Mouse (Mus musculus): ENCODE measurements around the gene Lrmda. TPM values are rescaled to one million over a fixed set of nuclear protein-coding genes. Genes with fewer than 3 reads are reported as not detected.

Lrmda gene
- total RNA-seq, 2 experiments from 2014 or later = 6.4 to 9.6 TPM

GRCm38 (mm10) chr14:22198021-22198420 lies 178.5 kb downstream of the Lrmda start:
- no peak for ATAC-seq (replicated peaks; ENCODE audit: low FRiP score, low TSS enrichment, poor library complexity, severe bottlenecking)

- ATAC-seq (replicated peaks; ENCODE audit: low FRiP score, low TSS enrichment, poor library complexity, severe bottlenecking) = no peak
Observed at GRCm38 (mm10) chr14:22198641-22199425, 179.3 kb downstream of the Lrmda start.

- no peak for ATAC-seq (replicated peaks; ENCODE audit: low FRiP score, low TSS enrichment, poor library complexity, severe bottlenecking)
Observed at GRCm38 (mm10) chr14:22201667-22202066, 182.2 kb downstream of the Lrmda start.

GRCm38 (mm10) chr14:22210601-22211000 lies 191.1 kb downstream of the Lrmda start:
- ATAC-seq (replicated peaks; ENCODE audit: low FRiP score, low TSS enrichment, poor library complexity, severe bottlenecking) = no peak

- no peak for ATAC-seq (replicated peaks; ENCODE audit: low FRiP score, low TSS enrichment, poor library complexity, severe bottlenecking)
Observed at GRCm38 (mm10) chr14:22218183-22218582, 198.7 kb downstream of the Lrmda start.

GRCm38 (mm10) chr14:22222038-22222437 lies 202.5 kb downstream of the Lrmda start:
- no peak for ATAC-seq (replicated peaks; ENCODE audit: low FRiP score, low TSS enrichment, poor library complexity, severe bottlenecking)

GRCm38 (mm10) chr14:22222574-22222973 lies 203.1 kb downstream of the Lrmda start:
- ATAC-seq (replicated peaks; ENCODE audit: low FRiP score, low TSS enrichment, poor library complexity, severe bottlenecking) = no peak

GRCm38 (mm10) chr14:22226205-22226604 lies 206.7 kb downstream of the Lrmda start:
- peak; percentile 92 for ATAC-seq (replicated peaks; ENCODE audit: low FRiP score, low TSS enrichment, poor library complexity, severe bottlenecking)

GRCm38 (mm10) chr14:22228253-22228968 lies 208.9 kb downstream of the Lrmda start:
- no peak for ATAC-seq (replicated peaks; ENCODE audit: low FRiP score, low TSS enrichment, poor library complexity, severe bottlenecking)

GRCm38 (mm10) chr14:22240315-22240714 lies 220.8 kb downstream of the Lrmda start:
- no peak for ATAC-seq (replicated peaks; ENCODE audit: low FRiP score, low TSS enrichment, poor library complexity, severe bottlenecking)

GRCm38 (mm10) chr14:22255458-22255857 lies 235.9 kb downstream of the Lrmda start:
- no peak for ATAC-seq (replicated peaks; ENCODE audit: low FRiP score, low TSS enrichment, poor library complexity, severe bottlenecking)

GRCm38 (mm10) chr14:22256274-22256673 lies 236.8 kb downstream of the Lrmda start:
- no peak for ATAC-seq (replicated peaks; ENCODE audit: low FRiP score, low TSS enrichment, poor library complexity, severe bottlenecking)

GRCm38 (mm10) chr14:22259376-22260032 lies 240.0 kb downstream of the Lrmda start:
- no peak for ATAC-seq (replicated peaks; ENCODE audit: low FRiP score, low TSS enrichment, poor library complexity, severe bottlenecking)

GRCm38 (mm10) chr14:22260033-22260419 lies 240.5 kb downstream of the Lrmda start:
- ATAC-seq (replicated peaks; ENCODE audit: low FRiP score, low TSS enrichment, poor library complexity, severe bottlenecking) = no peak

GRCm38 (mm10) chr14:22265229-22265905 lies 245.9 kb downstream of the Lrmda start:
- no peak for ATAC-seq (replicated peaks; ENCODE audit: low FRiP score, low TSS enrichment, poor library complexity, severe bottlenecking)

GRCm38 (mm10) chr14:22269812-22270211 lies 250.3 kb downstream of the Lrmda start:
- no peak for ATAC-seq (replicated peaks; ENCODE audit: low FRiP score, low TSS enrichment, poor library complexity, severe bottlenecking)

- ATAC-seq (replicated peaks; ENCODE audit: low FRiP score, low TSS enrichment, poor library complexity, severe bottlenecking) = no peak
Observed at GRCm38 (mm10) chr14:22278053-22278452, 258.5 kb downstream of the Lrmda start.

- no peak for ATAC-seq (replicated peaks; ENCODE audit: low FRiP score, low TSS enrichment, poor library complexity, severe bottlenecking)
Observed at GRCm38 (mm10) chr14:22279591-22279990, 260.1 kb downstream of the Lrmda start.

GRCm38 (mm10) chr14:22281630-22282029 lies 262.1 kb downstream of the Lrmda start:
- no peak for ATAC-seq (replicated peaks; ENCODE audit: low FRiP score, low TSS enrichment, poor library complexity, severe bottlenecking)

GRCm38 (mm10) chr14:22282847-22283246 lies 263.3 kb downstream of the Lrmda start:
- ATAC-seq (replicated peaks; ENCODE audit: low FRiP score, low TSS enrichment, poor library complexity, severe bottlenecking) = no peak
